Mouse (Mus musculus): ENCODE data around the gene Ppp1r1b. TPM values are rescaled to one million over a fixed set of nuclear protein-coding genes. Genes with fewer than 3 reads are reported as not detected.
A peak's percentile ranks its signal among the peaks of the same experiment; 100 is the strongest.

The Ppp1r1b gene
- polyA plus RNA-seq, 1 experiment from 2014 or later, result 19.2 TPM

DNA sequence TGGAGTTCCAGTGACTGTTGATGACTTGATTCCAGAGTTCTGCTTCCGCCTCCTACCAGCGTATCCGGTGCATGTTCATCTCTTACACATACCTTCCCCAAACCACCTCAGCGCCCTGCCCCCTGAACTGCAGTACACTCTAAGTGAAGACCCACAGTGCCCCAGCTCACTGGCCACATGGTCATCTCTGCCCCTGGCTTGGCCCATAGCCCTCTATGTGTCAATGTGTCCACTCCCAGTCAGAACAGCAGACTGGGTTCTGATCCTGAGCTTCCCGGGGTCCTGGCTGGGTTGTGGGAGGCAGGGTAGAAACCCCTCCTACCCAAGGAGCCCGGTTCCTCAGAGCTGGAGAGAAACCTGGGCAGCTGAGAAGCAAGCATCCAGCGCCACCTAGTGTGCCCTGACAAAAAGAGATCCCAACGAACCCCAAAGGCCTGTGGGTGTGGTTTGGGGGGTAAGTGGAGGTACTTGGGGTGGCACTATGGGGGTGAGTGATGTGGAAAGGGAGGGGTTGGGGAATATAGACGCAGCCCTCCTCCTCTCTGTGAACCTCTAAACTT is 41.1 kb downstream of the Ppp1r1b start:
- CTCF ChIA-PET, result interaction anchor here (0.7 to 4.1 kb wide), 8 partner anchors 9 to 69 kb away, joined by 3 to 31 read pairs (median 8); partner anchors contain the start of genes Pgap3 and Ppp1r1b
- H3K27me3 ChIP-seq, result no peaks in the 10 kb centered on the region
- ATAC-seq, result no peak

GRCm38 (mm10) chr11:98390141-98390540 is 41.9 kb downstream of the Ppp1r1b start:
- in situ Hi-C loops (cut with MboI; ENCODE audit: low pct_unique_long_range_greater_than_20kb), result no loop called here
- ChIA-PET CTCF (interaction anchor here (1.9 to 4.1 kb wide), 5 partner anchors 10 to 68 kb away, joined by 7 to 31 read pairs (median 10); partner anchors contain the start of gene Pgap3), POLR2A (no interaction called here)
- ATAC-seq, result no peak
- no peaks in the 10 kb centered on the region for H3K27me3 ChIP-seq
- TF ChIP-seq CTCF (IDR thresholded peaks at IDR 0.05), result no peak
- no peak for DNase-seq (ENCODE audit: low read depth, low spot score)

More for the DNA sequence above, 41.1 kb downstream of the Ppp1r1b start:
- DNase-seq (ENCODE audit: low read depth, low spot score), result no peak
- TF ChIP-seq CTCF (IDR thresholded peaks at IDR 0.05), result no peak
- in situ Hi-C loops (cut with MboI; ENCODE audit: low pct_unique_long_range_greater_than_20kb), result no loop called here
- POLR2A ChIA-PET, result no interaction called here

- CTCF ChIA-PET, result interaction anchor here (0.7 to 4.1 kb wide), 3 partner anchors 11 to 50 kb away, joined by 4 to 31 read pairs (median 8); no protein-coding TSS in a partner anchor
- no peak for DNase-seq (ENCODE audit: low read depth, low spot score)
- no peak for ATAC-seq
- POLR2A ChIA-PET, result interaction anchor here (1.7 kb wide), 1 partner anchor 12 kb away, joined by 4 read pairs; no protein-coding TSS in a partner anchor
- in situ Hi-C loops (cut with MboI; ENCODE audit: low pct_unique_long_range_greater_than_20kb), result no loop called here
- TF ChIP-seq CTCF (IDR thresholded peaks at IDR 0.05), result no peak
- no peaks in the 10 kb centered on the region for H3K27me3 ChIP-seq
These were observed 43.8 kb downstream of the Ppp1r1b start for GRCm38 (mm10) chr11:98392034-98392433.

- ATAC-seq, result no peak
- no peak for DNase-seq (ENCODE audit: low read depth, low spot score)
These were observed 44.4 kb downstream of the Ppp1r1b start for GRCm38 (mm10) chr11:98392645-98393044.

GRCm38 (mm10) chr11:98393317-98393716 is 45.1 kb downstream of the Ppp1r1b start:
- POLR2A ChIA-PET, result interaction anchor here (1.7 kb wide), 1 partner anchor 13 kb away, joined by 4 read pairs; no protein-coding TSS in a partner anchor
- CTCF ChIA-PET, result interaction anchor here (2.6 kb wide), 1 partner anchor 20 kb away, joined by 8 read pairs; no protein-coding TSS in a partner anchor
- no peak for DNase-seq (ENCODE audit: low read depth, low spot score)
- ATAC-seq, result no peak
- no peak for TF ChIP-seq CTCF (IDR thresholded peaks at IDR 0.05)
- in situ Hi-C loops (cut with MboI; ENCODE audit: low pct_unique_long_range_greater_than_20kb), result no loop called here
- no peaks in the 10 kb centered on the region for H3K27me3 ChIP-seq

More at GRCm38 (mm10) chr11:98392645-98393044, 44.4 kb downstream of the Ppp1r1b start:
- ChIA-PET POLR2A (interaction anchor here (1.7 kb wide), 1 partner anchor 12 kb away, joined by 4 read pairs; no protein-coding TSS in a partner anchor), CTCF (interaction anchor here (2.6 kb wide), 1 partner anchor 20 kb away, joined by 8 read pairs; no protein-coding TSS in a partner anchor)
- in situ Hi-C loops (cut with MboI; ENCODE audit: low pct_unique_long_range_greater_than_20kb), result no loop called here
- TF ChIP-seq CTCF (IDR thresholded peaks at IDR 0.05), result no peak
- no peaks in the 10 kb centered on the region for H3K27me3 ChIP-seq

DNA sequence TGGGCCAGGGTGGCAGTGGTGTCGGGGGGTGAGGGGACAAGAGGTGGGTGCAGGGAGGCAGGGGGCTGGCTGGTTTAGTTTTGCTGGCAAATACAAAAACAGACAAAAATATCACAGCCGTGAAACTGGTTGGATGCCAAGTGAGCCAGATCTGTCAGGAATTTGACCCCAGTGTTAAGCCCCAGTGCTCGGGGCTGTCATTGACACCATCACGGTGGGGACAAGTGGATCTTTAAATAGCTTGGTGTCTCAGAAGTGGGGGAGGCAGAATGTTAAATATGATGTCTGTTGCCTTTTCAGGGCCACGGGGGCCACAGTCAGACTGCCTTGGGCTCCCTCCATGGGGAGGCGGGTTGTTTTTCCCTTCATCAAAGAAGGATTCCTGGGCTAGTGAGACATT is 46.1 kb downstream of the Ppp1r1b start:
- H3K27me3 ChIP-seq, result no peaks in the 10 kb centered on the region
- ATAC-seq, result no peak
- TF ChIP-seq CTCF (IDR thresholded peaks at IDR 0.05), result no peak
- ChIA-PET CTCF (interaction anchor here (0.8 to 1.4 kb wide), 3 partner anchors 10 to 22 kb away, joined by 3 to 4 read pairs (median 3); partner anchors contain the start of gene Tcap), POLR2A (no interaction called here)
- in situ Hi-C loops (cut with MboI; ENCODE audit: low pct_unique_long_range_greater_than_20kb), result no loop called here
- DNase-seq (ENCODE audit: low read depth, low spot score), result no peak

DNA sequence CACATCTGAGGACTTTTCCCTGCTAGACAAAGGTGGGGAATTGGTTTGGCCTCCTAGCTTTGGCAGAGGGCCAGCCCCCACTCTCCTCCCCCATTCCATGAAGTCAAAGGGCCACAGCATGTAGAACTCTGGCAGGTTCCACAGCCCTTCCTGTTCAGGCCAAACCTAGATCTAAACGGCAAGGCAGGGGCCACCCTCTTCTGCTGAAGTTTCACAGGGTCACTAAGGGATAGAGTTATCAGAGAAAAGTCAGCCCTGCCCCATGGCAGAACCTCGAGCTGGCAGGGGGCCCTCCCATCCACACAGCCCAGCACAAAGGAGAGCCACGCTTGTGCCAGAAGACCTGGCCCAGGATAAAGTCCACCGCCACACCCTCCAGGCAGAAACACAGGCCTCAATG is 46.8 kb downstream of the Ppp1r1b start:
- DNase-seq (ENCODE audit: low read depth, low spot score) (no peak), ATAC-seq (no peak)
- TF ChIP-seq CTCF (IDR thresholded peaks at IDR 0.05), result no peak
- CTCF ChIA-PET, result interaction anchor here (0.8 to 1.4 kb wide), 3 partner anchors 11 to 22 kb away, joined by 3 to 4 read pairs (median 3); partner anchors contain the start of gene Tcap
- in situ Hi-C loops (cut with MboI; ENCODE audit: low pct_unique_long_range_greater_than_20kb), result no loop called here
- no peaks in the 10 kb centered on the region for H3K27me3 ChIP-seq
- POLR2A ChIA-PET, result no interaction called here

GRCm38 (mm10) chr11:98397946-98398345 is 49.7 kb downstream of the Ppp1r1b start:
- no peak for TF ChIP-seq CTCF (IDR thresholded peaks at IDR 0.05)
- CTCF ChIA-PET, result no interaction called here
- POLR2A ChIA-PET, result no interaction called here
- DNase-seq (ENCODE audit: low read depth, low spot score) (no peak), ATAC-seq (no peak)
- no peaks in the 10 kb centered on the region for H3K27me3 ChIP-seq
- in situ Hi-C loops (cut with MboI; ENCODE audit: low pct_unique_long_range_greater_than_20kb), result no loop called here

GRCm38 (mm10) chr11:98400161-98400726 is 52.0 kb downstream of the Ppp1r1b start, which contains the start of gene Pgap3:
Gene Pgap3, minus strand, starts transcription at chr11:98400490.
- CTCF ChIA-PET, result interaction anchor here (0.9 to 2.5 kb wide), 2 partner anchors 10 to 57 kb away, joined by 3 to 11 read pairs; no protein-coding TSS in a partner anchor
- no peak for TF ChIP-seq CTCF (IDR thresholded peaks at IDR 0.05)
- no peaks in the 10 kb centered on the region for H3K27me3 ChIP-seq
- DNase-seq (ENCODE audit: low read depth, low spot score) (peak; percentile 67), ATAC-seq (peak; percentile 70)
- in situ Hi-C loops (cut with MboI; ENCODE audit: low pct_unique_long_range_greater_than_20kb), result no loop called here
- POLR2A ChIA-PET, result interaction anchor here (2.4 kb wide), 1 partner anchor 13 kb away, joined by 17 read pairs; the partner anchor contains the start of gene Erbb2

DNA sequence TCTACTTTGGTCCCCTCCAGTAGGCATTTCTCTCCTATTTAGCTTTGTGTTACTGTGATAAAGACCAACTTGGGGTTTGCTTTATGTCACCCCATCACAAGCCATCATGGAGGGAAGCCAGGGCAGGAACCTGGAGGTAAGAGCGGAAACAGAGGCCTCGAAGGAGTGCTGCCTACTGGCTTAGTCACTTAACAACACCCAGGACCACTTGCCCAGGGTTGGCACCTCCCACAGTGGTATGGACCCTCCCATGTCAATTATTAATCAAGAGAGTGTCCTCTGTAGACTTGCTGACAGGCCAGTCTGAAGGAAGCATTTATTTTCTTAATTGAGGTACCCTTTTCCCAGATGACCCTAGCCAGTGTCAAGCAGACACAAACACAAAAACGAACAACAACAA is 52.6 kb downstream of the Ppp1r1b start:
- no peak for DNase-seq (ENCODE audit: low read depth, low spot score)

More for the DNA sequence above, 52.6 kb downstream of the Ppp1r1b start:
- in situ Hi-C loops (cut with MboI; ENCODE audit: low pct_unique_long_range_greater_than_20kb), result no loop called here
- no peak for TF ChIP-seq CTCF (IDR thresholded peaks at IDR 0.05)
- ATAC-seq, result no peak
- ChIA-PET CTCF (interaction anchor here (0.9 to 2.5 kb wide), 2 partner anchors 11 to 58 kb away, joined by 3 to 11 read pairs; no protein-coding TSS in a partner anchor), POLR2A (interaction anchor here (2.4 kb wide), 1 partner anchor 12 kb away, joined by 17 read pairs; the partner anchor contains the start of gene Erbb2)
- H3K27me3 ChIP-seq, result no peaks in the 10 kb centered on the region
